Mouse (Mus musculus) heart, adult 8-10 months (tissue): Measurements from ENCODE around the gene Lypd6b. TPM values are rescaled to one million over a fixed set of nuclear protein-coding genes. Genes with fewer than 3 reads are reported as not detected.

Source experiments
- DNase-seq: peaks from one replicate; pipeline ENCODE4 v3.0.0; 2022; ENCODE audit warnings: low spot score
- total RNA-seq, 4 experiments: library from RNA; stranded (reverse); gene quantifications; 2 replicates each; pipeline ENCODE4 v1.2.4; 2022

Lypd6b gene
- total RNA-seq, 4 experiments from 2014 or later = 0.11 to 0.12 TPM; not detected in 2

- DNase-seq = no peak
Measured at GRCm38 (mm10) chr2:49869044-49869443, 81.6 kb downstream of the Lypd6b start.

- DNase-seq = no peak
Measured at GRCm38 (mm10) chr2:49869782-49870514, 82.5 kb downstream of the Lypd6b start.

- DNase-seq = no peak
Measured at GRCm38 (mm10) chr2:49871012-49871411, 83.5 kb downstream of the Lypd6b start.

GRCm38 (mm10) chr2:49880507-49880906 lies 93.0 kb downstream of the Lypd6b start:
- no peak for DNase-seq

- DNase-seq = no peak
Measured at GRCm38 (mm10) chr2:49881002-49881401, 93.5 kb downstream of the Lypd6b start.

DNA sequence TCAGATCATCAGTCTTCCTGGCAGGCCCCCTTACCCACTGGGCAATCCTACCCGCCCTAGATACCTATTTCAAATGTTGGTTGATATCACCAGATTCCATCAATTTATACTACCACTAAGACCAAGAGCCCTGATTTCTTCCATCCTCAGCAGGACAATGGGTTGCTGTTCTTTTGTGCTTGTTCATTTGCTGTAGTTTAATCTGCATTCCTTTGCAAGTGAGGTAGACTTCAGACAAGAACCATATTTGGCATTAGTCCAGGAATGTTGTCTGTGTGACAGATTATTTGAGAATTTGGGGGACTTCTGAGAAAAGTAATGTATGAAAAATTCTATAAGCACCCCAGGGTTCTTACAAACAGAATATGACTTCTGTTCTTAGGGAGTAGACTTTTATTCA lies 95.0 kb downstream of the Lypd6b start:
- no peak for DNase-seq

GRCm38 (mm10) chr2:49883990-49884389 lies 96.5 kb downstream of the Lypd6b start:
- no peak for DNase-seq

DNA sequence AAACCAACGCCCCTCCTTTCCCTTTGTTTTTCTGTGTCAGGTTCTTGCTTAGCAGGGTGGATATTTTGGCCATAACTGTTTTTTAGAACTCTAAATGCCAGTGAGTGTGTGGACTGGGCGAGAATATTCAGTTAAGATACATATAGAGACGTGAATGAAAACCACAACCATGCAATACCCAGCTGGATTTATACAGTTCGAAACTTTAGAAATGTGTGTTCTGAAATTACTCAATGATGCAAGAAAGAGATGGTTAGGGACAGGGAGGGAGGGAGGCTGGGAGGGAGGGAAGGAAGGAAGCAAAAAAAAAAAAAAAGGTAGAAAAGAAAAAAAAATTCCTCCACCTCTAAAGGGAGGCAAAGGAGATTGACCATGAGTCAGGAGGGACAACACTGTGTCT lies 98.7 kb downstream of the Lypd6b start:
- no peak for DNase-seq

GRCm38 (mm10) chr2:49888346-49888745 lies 100.9 kb downstream of the Lypd6b start:
- DNase-seq = no peak

DNA sequence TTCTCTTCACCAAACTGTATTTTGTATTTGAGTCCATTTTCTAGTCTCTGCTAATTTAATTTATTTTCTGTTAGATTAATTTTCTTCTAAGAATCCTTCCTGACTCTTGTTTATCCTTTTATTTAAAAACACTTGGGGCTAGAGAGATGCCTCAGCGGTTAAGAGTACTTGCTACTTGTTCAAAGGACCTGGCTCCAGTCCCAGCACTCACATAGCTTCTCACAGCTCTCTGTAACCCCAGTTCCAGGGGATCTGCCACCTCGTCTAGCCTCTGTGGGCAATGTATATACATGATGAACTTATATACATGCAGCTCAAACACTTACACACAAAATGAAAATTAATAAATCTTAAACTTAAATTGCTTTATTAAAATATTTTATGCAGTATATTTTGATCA lies 103.2 kb downstream of the Lypd6b start:
- DNase-seq = no peak

DNA sequence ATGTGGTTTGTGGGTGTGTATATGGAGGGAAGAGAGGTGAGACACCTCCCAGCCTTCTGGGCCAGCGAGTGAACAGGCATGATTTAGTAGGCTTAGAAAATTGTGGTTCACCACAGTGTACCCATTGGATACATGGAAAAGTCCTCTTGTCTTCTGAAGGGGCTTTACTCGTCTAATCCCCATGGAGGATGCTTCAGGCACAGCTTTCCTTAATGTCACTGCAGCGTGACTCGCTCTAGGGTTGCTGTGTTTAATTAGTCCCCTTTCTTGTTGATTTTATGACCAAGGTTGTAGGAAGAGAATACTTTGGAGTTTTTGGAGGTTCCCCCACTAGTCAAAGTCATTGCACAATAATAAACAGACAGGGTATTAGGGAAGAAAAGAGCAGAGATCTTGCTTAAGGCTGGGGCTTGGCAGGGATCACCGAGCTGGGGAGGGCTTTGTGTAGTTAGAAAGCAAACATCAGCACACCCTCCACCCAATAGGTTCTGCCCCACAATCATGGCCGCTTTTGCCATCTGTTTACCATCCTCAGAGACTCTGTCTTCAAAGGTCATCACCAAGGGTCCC lies 122.4 kb downstream of the Lypd6b start:
- no peak for DNase-seq

DNA sequence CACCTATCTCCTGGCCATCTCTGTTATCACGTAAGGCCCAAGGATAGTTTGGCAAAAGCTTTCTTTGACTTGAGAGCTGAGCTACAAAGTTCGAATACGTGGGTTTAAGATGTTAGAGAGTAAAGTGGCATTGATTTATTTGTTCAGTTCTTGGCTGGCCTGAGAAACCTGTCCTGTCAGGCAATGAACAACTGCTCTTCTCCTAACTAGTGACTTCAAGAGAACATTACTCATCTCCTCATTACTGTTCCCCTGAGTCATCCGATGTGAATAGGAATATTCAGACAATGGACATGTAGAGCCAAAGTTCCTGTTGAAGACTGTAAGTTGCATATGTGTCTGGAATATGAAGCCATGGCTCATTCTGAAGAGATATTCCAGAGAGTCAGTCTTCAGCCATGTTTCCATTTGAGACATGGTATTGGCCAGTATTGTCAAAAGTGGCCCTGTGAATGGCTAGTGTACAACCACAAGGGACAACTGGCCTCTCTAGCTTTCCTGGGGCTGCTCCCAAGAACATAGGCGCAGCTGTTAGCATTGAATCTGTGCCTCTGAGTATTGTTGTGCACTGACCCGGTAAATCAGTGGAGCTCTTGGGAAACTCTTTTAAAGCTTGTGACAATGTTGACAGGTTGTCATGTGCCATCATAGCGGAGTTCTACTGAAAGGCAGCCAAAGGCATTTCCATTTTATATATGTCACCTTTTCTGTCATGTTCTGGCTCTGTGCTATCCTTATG lies 124.0 kb downstream of the Lypd6b start:
- no peak for DNase-seq

DNA sequence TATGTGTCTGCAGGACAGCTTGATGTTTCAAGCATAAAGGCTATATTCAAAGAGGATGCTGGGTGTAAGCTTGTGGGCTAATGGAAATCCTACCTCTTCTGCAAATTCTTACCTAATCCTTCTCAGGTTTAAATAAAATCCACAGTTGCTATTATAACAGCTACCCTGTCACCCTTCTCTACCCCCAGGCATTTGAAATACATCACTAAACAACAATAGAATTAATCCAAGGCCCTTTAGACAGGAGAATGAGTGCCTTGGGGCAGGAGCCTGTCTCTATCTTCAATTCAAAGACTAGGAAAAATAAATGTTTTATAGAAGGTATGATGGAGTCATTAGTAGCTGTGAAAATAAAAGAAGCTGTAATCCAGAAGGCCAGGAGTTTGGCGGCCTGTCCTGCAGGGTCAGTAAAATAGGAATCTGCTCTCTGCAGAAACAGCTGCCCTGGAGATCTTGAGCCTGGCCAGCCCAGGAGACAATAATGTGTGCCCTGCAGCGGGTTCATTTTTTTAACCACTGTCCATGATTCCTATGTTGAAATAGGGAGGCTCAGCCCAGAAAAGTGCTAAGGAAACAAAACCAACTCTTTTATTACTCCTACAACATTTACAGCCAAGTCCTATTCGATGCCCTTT lies 124.9 kb downstream of the Lypd6b start:
- no peak for DNase-seq

- no peak for DNase-seq
Measured at GRCm38 (mm10) chr2:49917489-49917888, 130.0 kb downstream of the Lypd6b start.

- no peak for DNase-seq
Measured at GRCm38 (mm10) chr2:49918132-49918531, 130.6 kb downstream of the Lypd6b start.

DNA sequence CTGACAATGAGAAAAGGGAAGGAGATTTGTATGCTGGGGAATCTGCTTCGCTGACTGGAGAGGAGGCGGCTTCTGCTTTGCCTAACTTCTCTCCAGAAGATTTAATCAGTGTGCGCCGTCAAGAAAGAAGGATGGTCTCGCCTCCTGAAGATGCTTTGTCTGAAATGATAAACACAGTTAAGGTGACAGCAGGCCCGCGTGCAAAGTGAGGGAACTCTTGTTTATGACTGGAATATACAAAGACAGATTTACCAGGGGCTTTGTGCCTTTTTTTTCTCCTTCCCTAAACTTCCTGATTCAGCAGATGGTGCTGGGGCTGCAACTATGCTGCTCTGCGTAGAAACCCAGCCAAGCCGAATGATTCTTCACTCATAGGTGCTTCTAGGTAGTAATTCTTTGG lies 131.2 kb downstream of the Lypd6b start:
- no peak for DNase-seq

- DNase-seq = no peak
Measured at GRCm38 (mm10) chr2:49921948-49922347, 134.5 kb downstream of the Lypd6b start.

DNA sequence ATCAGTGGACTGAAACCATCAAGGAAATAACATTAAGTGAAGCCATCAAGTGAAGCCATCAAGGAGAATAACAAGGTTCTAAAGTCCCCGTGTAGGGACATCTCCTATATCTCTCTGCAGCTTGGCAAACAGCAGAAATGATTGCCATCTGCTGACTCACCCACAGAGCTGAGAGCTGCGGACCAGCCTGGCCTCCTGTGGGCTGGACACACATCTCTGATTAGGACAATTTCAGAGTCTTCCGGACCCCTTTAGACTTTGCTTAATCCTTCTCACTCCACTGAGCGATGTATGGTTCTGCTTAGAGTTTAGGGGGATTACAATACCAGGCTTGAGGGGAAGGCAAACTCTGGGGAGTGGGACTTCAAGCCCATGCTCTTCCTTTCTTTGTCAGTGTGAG lies 135.3 kb downstream of the Lypd6b start:
- DNase-seq = no peak

GRCm38 (mm10) chr2:49926186-49926585 lies 138.7 kb downstream of the Lypd6b start:
- no peak for DNase-seq

- no peak for DNase-seq
Measured at GRCm38 (mm10) chr2:49927362-49927761, 139.9 kb downstream of the Lypd6b start.

GRCm38 (mm10) chr2:49929931-49930330 lies 142.4 kb downstream of the Lypd6b start:
- no peak for DNase-seq

DNA sequence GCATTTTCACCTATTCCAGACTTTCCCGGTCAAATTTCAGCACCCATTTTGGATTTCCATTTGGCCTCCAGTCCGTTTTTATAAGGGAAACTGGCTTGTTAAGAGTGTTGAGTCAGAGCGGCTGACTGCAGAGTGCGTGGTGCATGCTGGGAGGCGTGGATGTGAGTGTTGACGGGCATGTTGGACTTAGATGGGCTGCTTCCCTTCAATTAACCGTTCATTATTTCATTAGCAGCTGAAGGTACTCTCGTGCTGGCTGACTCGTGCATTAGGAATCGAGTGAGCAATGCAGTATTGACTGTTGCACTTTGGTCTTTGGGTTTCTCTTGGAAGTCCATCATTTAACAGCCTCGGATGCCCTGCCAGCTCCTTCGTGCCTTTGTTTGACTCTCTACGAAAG lies 150.1 kb downstream of the Lypd6b start:
- no peak for DNase-seq
